Mouse (Mus musculus) embryo, embryonic 10.5 days (tissue): Measurements from ENCODE around the gene Cdkal1.

Source experiments
- DNase-seq: peaks from one replicate; pipeline ENCODE4 v3.0.0-alpha.2; 2015; ENCODE audit warnings: low spot score

Cdkal1 gene

DNA sequence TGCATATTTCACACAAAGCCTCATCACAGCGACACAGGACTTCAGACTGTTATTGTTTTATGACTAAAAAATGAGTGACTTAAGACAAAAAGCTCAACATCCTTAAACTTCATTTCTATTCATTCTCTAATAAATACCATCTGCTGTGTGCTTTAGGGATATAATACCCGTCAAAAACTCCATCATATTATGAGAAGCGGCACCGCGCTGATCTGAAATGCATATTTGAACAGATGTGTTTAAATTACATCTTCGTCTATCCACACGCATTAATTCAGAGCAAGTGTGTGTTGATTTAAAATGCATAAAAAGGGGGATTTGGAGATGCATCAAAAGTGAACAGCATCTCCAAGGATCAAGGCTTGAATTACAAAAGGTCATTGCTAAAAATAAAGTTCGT, 365.1 kb downstream of the Cdkal1 start:
- DNase-seq = no peak

DNA sequence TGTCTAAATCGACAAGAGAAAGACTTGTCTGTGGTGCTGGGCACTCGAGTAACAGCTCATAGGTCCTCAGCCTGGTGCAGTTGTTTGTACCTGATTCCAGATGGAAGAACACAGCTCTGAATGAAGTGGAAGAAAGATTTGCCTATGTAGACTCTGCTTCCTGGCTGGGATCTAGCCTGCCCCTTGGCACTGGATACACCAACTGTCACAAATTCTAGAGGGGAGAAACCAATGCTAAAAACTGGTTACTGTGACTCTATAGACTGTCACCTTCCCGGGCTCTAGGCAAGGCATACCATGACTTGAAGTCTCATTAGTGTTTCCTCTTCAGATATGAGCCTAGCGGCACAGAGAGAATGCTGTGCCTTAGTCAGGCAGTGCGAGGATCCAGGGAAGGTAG, 366.0 kb downstream of the Cdkal1 start:
- no peak for DNase-seq

GRCm38 (mm10) chr13:29486709-29487108, 368.8 kb downstream of the Cdkal1 start:
- peak; percentile 15 for DNase-seq

GRCm38 (mm10) chr13:29483950-29484349, 371.5 kb downstream of the Cdkal1 start:
- DNase-seq = no peak

DNA sequence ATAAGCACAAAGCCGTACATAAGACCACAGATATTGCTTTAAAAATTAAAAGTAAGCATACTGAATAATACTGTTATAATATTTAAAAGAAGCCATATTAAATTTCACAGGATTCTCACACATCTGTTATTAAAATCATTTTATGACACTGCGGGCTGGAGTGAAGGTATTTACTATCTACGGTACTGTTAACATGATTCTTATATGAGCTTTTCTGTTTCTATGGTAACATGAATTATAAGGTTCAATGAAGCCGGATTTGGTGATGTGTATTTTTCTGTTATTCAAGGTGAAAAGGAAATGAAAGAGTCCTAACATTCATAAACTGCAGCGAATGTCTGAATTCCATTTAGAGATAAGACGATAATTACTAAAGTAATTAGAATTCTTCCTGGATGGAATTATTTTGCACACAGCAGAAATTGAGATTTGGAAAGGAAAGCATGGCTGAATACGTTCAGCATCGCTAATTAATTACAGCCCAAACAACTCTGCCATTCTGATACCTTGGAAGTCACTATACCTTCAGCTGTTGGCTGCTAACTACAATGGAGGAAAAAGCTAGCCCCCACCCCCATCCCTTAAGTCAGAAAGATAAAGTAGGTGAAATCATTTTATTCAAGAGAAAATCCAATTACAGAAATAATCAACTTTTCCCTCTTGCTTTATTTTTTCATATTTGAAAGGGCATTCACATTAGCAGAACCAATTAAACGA, 373.2 kb downstream of the Cdkal1 start:
- no peak for DNase-seq

DNA sequence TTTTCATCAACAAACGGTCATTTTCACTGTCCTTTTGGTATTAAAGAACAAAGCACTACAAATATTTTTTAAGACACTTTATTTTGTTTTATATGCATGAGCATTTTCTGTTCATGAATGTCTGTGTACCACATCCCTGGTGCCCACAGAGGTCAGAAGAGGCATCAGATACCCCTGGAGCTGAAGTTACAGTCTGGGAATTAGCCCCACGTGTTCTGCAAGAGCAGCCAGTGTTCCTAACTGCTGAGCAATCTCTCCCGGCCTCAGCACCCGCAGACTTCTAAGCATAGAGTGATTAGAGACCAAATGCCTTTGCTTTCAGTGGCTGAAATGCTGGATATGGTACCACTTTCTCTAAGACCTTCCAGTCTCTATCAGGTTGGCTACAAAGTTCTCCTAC, 379.1 kb downstream of the Cdkal1 start:
- DNase-seq = no peak

DNA sequence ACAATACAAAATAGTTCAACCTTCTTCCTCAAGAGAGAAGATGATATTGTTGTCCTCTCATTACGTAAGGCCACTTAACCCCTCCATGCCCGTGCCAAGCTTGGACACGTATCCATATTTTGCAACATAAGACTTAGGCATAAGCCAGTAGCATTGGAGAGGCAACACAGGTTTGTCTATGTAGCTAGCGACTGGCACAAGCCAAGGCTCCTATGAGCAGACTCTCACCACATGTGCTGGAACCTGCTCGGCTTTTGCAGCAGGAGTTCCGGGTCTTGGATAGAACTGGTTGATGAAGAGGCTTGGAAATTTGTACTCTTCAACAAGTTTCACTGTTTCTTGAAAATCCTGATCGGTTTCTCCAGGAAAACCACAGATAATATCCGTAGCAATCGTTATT, 381.2 kb downstream of the Cdkal1 start:
- no peak for DNase-seq

DNA sequence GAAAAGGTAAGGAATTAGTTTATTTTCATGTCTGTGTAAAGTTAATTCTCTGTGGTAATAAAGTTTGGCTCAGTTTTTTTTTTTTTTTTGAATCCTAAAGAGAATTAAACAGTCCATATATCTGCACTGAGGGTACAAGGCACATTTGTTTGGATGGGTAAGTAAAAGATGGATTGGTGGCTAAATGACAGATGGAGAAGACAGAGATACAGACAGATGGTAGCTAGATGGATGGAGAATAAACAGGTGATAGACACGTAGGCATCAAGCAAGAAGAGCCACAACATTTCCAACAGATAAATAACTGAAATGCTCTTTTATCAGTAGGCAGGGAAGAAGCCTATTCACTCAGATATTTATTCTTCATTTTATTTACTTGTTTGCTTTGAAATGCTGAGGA, 381.7 kb downstream of the Cdkal1 start:
- no peak for DNase-seq

DNA sequence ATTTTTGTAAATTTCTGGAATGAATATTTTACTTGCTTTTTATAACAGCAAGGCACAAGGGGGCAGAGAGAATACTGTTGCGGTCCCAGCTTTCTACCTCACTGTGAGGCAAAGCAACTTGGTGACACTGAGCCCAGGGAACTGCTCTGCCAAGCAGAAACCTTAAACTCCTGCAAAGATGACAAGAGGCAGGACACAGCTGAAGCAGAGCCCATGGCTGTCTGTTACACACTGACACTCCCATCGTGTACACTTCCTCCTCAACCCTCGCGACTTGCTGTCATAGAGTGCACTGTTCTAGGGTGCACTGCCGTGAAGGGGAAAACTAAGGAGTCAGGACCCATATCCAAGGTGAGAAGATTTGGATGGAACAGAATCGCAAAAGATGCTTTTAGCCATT, 393.2 kb downstream of the Cdkal1 start:
- DNase-seq = no peak

DNA sequence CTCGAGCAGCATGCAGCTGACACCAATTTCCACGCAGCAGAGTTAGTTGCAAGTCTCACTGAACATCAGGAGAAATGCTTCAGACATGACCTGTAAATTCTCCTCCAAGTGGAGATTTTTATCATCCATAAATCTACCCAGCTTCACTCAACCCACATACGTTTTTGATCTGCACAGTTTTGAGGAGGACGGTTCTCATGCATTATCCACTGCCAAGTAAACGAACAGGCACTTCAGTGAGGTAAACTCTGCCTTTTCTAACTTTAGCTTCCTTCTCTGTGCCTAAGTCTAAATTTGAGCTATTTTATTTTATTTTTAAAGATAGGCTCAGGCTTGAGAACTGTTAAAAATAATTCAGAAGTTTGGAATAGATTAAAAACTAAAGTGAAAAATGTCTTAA, 394.7 kb downstream of the Cdkal1 start:
- DNase-seq = no peak

GRCm38 (mm10) chr13:29458385-29458784, 397.1 kb downstream of the Cdkal1 start:
- DNase-seq = no peak

- DNase-seq = no peak
Observed at GRCm38 (mm10) chr13:29437067-29437466, 418.4 kb downstream of the Cdkal1 start.

DNA sequence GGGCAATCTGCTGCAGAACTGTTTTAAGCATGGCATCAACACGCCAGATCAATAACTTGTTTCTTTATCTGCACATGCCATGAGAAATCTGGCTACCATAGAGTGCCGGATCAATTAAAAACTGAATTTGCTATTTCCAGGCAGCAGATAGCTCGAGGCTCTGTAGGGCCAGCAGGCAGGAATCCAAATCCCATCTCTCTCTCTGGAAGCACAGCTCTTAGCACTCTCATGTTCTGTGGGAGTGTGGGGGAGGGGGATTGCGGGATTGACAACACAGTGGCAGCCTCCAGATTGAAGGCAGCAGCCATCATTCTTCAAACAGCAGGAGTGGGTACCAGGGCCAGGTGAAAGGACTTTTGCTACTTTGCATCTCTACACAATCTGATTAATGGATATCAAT, 420.7 kb downstream of the Cdkal1 start:
- no peak for DNase-seq

- DNase-seq = no peak
Observed at GRCm38 (mm10) chr13:29430919-29431318, 424.6 kb downstream of the Cdkal1 start.

GRCm38 (mm10) chr13:29429877-29430276, 425.6 kb downstream of the Cdkal1 start:
- DNase-seq = no peak

DNA sequence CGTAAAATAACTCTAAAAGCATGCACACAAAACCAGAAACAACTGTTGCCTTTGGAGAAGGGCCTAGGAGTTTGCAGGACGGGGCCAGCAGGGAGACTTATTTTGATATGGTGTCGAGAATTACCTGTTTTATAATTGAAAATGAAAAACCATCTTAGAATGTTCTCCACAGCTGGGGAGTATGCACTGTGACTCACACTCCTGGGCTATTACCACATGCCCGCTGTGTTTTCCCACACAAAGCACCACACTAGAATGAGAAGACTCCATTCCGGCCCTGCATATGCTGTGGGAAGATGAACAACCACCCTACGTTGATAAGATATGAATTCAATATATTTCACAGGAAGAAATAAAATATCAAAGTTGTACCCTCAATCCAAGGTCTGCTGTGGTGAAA, 426.3 kb downstream of the Cdkal1 start:
- DNase-seq = no peak

DNA sequence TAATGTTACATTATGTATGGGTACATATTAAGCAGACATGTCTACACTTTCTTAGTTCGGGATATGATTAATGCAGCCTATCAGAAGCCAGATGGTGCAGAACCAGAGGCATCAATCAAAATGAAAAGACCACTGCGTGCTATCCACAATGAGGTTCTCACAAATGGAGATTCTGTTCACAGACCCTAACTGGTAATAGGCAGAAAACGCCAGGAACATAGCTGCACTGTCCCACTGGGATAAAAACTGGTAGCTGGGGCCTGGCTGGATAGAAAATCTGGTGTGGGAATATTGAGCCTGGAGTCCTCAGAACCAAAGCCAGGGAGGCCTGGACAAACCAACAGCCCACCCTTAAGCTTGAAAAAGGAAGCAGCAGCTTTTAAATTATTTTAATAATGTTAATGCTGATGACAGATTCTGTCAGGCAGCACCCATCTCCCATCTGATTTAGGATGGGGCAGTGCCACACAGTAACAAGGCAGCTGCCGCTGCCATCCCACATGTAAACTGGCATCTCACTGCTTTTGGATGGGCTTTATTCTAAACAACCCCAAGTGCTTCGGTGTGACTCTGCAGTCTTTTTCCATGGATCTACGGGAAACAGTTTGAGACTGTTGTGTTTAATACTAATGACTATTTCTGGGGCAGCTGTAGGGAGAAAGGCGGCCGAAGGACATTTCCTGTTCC, 438.9 kb downstream of the Cdkal1 start:
- DNase-seq = peak; percentile 83

DNA sequence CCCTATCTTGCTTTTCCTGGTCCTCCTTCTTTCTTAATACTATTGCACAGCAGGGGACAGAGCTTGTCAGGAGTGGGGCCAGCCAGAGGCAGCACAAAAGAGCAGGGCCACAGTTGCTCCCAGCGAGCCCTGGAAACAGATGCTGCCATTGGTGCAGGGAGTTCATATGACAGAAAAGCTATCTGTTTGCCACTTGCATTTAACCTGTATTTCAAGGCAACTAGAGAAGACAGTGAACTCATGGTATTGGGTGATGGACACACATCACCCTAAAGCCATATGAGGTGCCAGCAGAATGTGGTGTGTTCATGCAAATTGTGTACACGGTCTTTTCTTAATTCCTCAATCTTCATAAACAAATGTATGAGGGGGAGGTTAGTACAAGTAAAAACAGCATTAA, 439.5 kb downstream of the Cdkal1 start:
- DNase-seq = peak; percentile 65

- DNase-seq = no peak
Observed at GRCm38 (mm10) chr13:29414878-29415277, 440.6 kb downstream of the Cdkal1 start.

DNA sequence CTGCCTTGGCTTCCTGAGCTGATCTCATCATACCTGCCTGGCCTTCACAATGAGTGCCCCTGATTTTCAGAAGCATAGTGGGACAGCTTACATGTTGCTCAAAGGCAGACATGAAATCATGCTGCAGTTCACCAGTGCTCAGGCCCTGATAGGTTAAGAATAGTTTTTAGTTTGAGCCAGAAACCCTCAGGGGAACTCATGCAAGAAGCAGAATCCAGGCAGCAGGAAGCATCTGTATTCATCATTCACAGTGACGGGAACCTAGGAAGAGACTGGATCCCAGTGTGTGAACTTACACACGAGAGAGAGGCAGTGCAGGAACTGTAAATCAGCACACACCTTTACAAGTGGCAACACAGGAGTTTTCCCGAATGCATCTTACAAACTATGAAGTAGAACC, 441.0 kb downstream of the Cdkal1 start:
- no peak for DNase-seq

GRCm38 (mm10) chr13:29411176-29411575, 444.3 kb downstream of the Cdkal1 start:
- no peak for DNase-seq

DNA sequence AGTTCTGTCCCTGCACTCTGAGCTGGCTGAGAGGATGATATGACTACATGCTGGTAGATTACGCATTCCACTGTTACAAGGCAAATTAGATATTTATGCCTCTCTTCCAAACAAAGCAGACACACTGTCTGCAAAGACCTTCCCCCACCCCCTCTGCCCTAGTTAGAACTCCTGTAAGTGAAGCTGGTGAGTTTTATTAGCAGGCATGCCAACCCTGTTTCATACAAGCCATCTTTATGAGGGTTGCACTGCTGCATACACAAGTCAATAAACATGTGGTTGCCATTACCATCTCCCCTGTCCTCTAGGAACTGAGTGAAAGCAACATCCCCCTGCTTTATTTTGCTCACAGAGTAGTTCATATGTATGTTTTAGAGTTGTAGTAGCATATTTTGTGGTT, 447.9 kb downstream of the Cdkal1 start:
- no peak for DNase-seq

DNA sequence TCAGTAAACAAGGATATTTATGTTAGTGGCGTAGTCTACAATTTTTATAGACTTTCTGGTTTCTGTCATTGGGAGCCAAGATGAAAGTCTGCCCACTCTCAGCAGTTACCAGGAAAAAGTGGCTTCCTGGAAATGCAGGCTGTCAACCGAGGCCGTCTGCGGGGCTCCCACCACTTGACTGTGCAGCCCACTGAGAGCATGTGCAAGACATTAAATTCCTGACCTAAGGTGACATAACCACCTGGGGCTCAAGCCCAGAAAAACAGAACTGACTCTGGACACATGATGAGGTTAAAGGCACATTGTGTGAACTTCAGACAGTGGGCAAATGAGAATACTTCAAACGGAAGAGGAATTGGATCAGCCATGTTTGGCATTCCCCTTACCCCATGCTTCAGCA, 450.2 kb downstream of the Cdkal1 start:
- DNase-seq = peak; percentile 50

GRCm38 (mm10) chr13:29403217-29403616, 452.3 kb downstream of the Cdkal1 start:
- DNase-seq = no peak
